Mouse (Mus musculus) neural tube, embryonic 12.5 days (tissue): Measurements from ENCODE around the gene Clec16a. TPM values are rescaled to one million over a fixed set of nuclear protein-coding genes. Genes with fewer than 3 reads are reported as not detected.

Experiments
- ATAC-seq: fragments of 200-750 bp; cut with Nextera tagmentation; 2 replicates; pipeline ENCODE4 v1.8.0; 2017; ENCODE audit warnings: low read depth, mild to moderate bottlenecking, moderate TSS enrichment, moderate library complexity; ENCODE audit not compliant: low FRiP score
- H3K27ac ChIP-seq: fragments of 300-500 bp; sonication (generic); 2 replicates; pipeline ENCODE4 v1.5.1; 2016
- H3K27me3 ChIP-seq: fragments of 300-500 bp; sonication (generic); replicated peaks from 2 replicates; pipeline ENCODE4 v1.6.1; 2016; ENCODE audit warnings: mild to moderate bottlenecking
- H3K36me3 ChIP-seq: fragments of 300-500 bp; sonication (generic); 2 replicates; pipeline ENCODE4 v1.6.1; 2016; ENCODE audit warnings: mild to moderate bottlenecking
- H3K4me1 ChIP-seq: fragments of 300-500 bp; sonication (generic); 2 replicates; pipeline ENCODE4 v1.6.1; 2016
- H3K4me2 ChIP-seq: fragments of 300-500 bp; sonication (generic); replicated peaks from 2 replicates; pipeline ENCODE4 v1.6.1; 2016; ENCODE audit warnings: mild to moderate bottlenecking
- H3K4me3 ChIP-seq: fragments of 300-500 bp; sonication (generic); 2 replicates; pipeline ENCODE4 v1.5.1; 2016
- H3K9ac ChIP-seq: fragments of 300-500 bp; sonication (generic); 2 replicates; pipeline ENCODE4 v1.6.1; 2016; ENCODE audit warnings: mild to moderate bottlenecking
- H3K9me3 ChIP-seq: fragments of 300-500 bp; sonication (generic); 2 replicates; pipeline ENCODE4 v1.6.1; 2016; ENCODE audit warnings: mild to moderate bottlenecking
- WGBS: fragments of 180-500 bp; shearing (Covaris S2); methylation state at CpG from one replicate; pipeline ENCODE4 v1.1.7; 2016; 5-methylcytosine and 5-hydroxymethylcytosine counted together
- polyA plus RNA-seq: library from polyadenylated mRNA; unstranded; fragments of >200 nt; fragmentation: Nextera tagmentation; extraction: Ambion mirVana; gene quantifications from 2 replicates; pipeline ENCODE4 v1.2.1, GENCODE M21; 2016

Gene Clec16a
- polyA plus RNA-seq, 1 experiment from 2014 or later = 57.2 TPM

- peaks cover 56% of the 10 kb centered on the region for H3K36me3 ChIP-seq
- H3K4me2 ChIP-seq = no peak overlapping the region
- no peaks in the 10 kb centered on the region for H3K9me3 ChIP-seq
Measured at GRCm38 (mm10) chr16:10569809-10570395, 24.8 kb downstream of the Clec16a start.

DNA sequence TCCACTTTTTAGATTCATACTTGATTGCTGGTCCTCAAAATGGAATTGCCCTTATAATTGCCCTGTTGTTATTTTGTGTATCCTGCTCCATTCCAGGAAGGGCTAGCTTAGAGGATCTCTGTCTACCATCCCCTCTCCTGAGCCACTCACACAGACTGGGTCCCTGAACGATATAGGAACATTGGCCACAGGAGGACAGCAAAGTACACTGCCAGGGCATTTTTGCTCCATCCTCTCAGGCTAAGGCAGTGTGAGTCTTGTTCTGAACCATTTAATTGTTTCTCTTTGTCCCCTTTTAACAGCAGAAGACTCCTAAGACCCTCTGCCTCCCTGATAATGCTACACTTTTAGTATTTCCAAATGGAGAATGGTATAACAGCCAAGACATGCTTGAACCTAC is 25.6 kb downstream of the Clec16a start:
- Histone ChIP-seq H3K4me2 (no peak overlapping the region), H3K9me3 (no peaks in the 10 kb centered on the region), H3K4me3 (no peak overlapping the region), H3K9ac (no peak overlapping the region), H3K27me3 (no peaks in the 10 kb centered on the region), H3K27ac (no peak overlapping the region), H3K4me1 (0 out of 2 replicates have a peak, but pooled peaks cover 1% of the 10 kb centered on the region), H3K36me3 (peaks cover 59% of the 10 kb centered on the region)
- no peak for ATAC-seq
- WGBS = 84% methylated on average over 1 of the region's 1 CpGs

More at GRCm38 (mm10) chr16:10569809-10570395, 24.8 kb downstream of the Clec16a start:
- H3K27me3 ChIP-seq = no peaks in the 10 kb centered on the region
- no peak overlapping the region for H3K4me3 ChIP-seq
- no peak overlapping the region for H3K9ac ChIP-seq
- WGBS = 89% methylated on average over 5 of the region's 5 CpGs
- ATAC-seq = no peak
- 0 out of 2 replicates have a peak, but pooled peaks cover 6% of the 10 kb centered on the region for H3K4me1 ChIP-seq
- no peak overlapping the region for H3K27ac ChIP-seq

GRCm38 (mm10) chr16:10571820-10572219 is 26.7 kb downstream of the Clec16a start:
- no peaks in the 10 kb centered on the region for H3K9me3 ChIP-seq
- peaks cover 70% of the 10 kb centered on the region for H3K36me3 ChIP-seq
- 61% methylated on average over 2 of the region's 2 CpGs for WGBS
- no peaks in the 10 kb centered on the region for H3K4me1 ChIP-seq
- H3K9ac ChIP-seq = no peak overlapping the region
- H3K27me3 ChIP-seq = no peaks in the 10 kb centered on the region
- ATAC-seq = no peak
- no peak overlapping the region for H3K4me2 ChIP-seq
- no peak overlapping the region for H3K4me3 ChIP-seq
- no peak overlapping the region for H3K27ac ChIP-seq

GRCm38 (mm10) chr16:10574936-10575335 is 29.8 kb downstream of the Clec16a start:
- no peak overlapping the region for H3K27ac ChIP-seq
- H3K4me2 ChIP-seq = no peak overlapping the region
- H3K9ac ChIP-seq = no peak overlapping the region
- ATAC-seq = no peak
- 87% methylated on average over 2 of the region's 2 CpGs for WGBS
- peaks cover 81% of the 10 kb centered on the region for H3K36me3 ChIP-seq
- H3K27me3 ChIP-seq = no peaks in the 10 kb centered on the region
- H3K4me1 ChIP-seq = no peaks in the 10 kb centered on the region
- H3K9me3 ChIP-seq = no peaks in the 10 kb centered on the region
- no peak overlapping the region for H3K4me3 ChIP-seq

DNA sequence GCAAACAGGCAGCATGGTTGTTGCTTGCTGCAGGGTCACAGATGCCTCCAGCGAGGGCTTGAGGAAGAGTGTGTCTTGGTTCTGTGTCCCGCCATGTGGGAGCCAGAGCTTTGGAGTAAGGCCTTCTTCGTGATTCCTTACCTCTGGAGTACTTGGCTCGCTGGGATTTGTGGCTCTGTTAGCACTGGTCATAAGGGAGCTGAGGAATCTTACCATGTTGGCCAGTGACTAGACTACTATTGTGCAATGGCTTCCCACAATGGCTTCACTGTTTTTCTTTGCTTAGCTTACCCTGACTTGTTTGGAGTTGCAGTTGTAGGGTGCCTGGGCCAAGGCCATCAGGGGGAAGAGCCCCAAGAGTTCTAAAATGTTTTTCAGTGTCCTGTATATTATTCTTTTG is 30.8 kb downstream of the Clec16a start:
- H3K36me3 ChIP-seq = peaks cover 81% of the 10 kb centered on the region
- WGBS = 93% methylated on average over 4 of the region's 4 CpGs
- no peak overlapping the region for H3K27ac ChIP-seq
- no peaks in the 10 kb centered on the region for H3K4me1 ChIP-seq
- no peak for ATAC-seq
- no peak overlapping the region for H3K9ac ChIP-seq
- no peaks in the 10 kb centered on the region for H3K9me3 ChIP-seq
- no peak overlapping the region for H3K4me2 ChIP-seq
- no peak overlapping the region for H3K4me3 ChIP-seq
- no peaks in the 10 kb centered on the region for H3K27me3 ChIP-seq

DNA sequence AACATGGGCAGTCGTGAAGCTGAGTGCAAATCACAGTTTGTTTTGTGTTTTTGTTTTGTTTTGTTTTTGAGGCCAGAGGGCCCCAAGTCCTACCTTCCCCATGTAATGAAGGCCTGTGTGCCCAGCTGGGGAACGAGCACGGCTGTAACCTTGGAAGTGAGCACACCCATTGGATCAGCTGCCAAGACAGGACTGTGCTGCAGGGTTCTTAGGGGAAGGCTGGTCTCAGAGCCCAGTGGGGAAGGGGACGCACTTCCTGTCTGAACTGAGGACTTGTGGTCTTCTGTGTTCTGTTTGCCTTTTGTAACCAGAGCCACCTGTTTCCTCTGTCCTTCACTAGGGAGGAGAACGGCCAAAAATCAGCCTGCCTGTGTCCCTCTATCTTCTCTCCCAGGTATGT is 32.4 kb downstream of the Clec16a start:
- no peak overlapping the region for H3K4me2 ChIP-seq
- peaks cover 79% of the 10 kb centered on the region for H3K36me3 ChIP-seq
- H3K9me3 ChIP-seq = no peaks in the 10 kb centered on the region
- WGBS = 81% methylated on average over 5 of the region's 5 CpGs
- no peak overlapping the region for H3K9ac ChIP-seq
- H3K4me1 ChIP-seq = no peaks in the 10 kb centered on the region
- no peak for ATAC-seq
- H3K27ac ChIP-seq = no peak overlapping the region
- no peaks in the 10 kb centered on the region for H3K27me3 ChIP-seq
- no peak overlapping the region for H3K4me3 ChIP-seq

DNA sequence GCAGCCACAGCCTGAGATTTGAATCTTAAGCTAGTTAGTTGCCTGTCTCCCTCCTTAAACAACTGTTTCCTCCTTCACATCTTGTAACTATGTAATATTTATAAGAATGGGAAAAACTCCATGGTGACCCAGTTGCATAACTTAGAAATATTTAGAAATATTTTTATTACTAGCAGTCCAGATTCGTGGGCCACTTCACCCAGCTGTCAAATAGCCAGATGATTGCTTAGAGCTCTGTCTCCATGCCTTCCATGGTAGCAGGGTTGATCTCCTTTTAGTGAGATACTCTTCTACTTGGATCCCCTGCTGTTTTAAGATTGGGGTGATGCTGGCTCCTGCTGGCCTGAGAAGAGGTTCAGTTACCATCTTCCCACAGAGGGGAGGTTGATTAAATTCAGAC is 33.2 kb downstream of the Clec16a start:
- no peaks in the 10 kb centered on the region for H3K4me1 ChIP-seq
- no peak overlapping the region for H3K27ac ChIP-seq
- H3K9me3 ChIP-seq = no peaks in the 10 kb centered on the region
- 76% methylated on average over 1 of the region's 1 CpGs for WGBS
- ATAC-seq = no peak
- no peak overlapping the region for H3K9ac ChIP-seq
- H3K4me3 ChIP-seq = no peak overlapping the region
- H3K4me2 ChIP-seq = no peak overlapping the region
- peaks cover 76% of the 10 kb centered on the region for H3K36me3 ChIP-seq
- no peaks in the 10 kb centered on the region for H3K27me3 ChIP-seq

DNA sequence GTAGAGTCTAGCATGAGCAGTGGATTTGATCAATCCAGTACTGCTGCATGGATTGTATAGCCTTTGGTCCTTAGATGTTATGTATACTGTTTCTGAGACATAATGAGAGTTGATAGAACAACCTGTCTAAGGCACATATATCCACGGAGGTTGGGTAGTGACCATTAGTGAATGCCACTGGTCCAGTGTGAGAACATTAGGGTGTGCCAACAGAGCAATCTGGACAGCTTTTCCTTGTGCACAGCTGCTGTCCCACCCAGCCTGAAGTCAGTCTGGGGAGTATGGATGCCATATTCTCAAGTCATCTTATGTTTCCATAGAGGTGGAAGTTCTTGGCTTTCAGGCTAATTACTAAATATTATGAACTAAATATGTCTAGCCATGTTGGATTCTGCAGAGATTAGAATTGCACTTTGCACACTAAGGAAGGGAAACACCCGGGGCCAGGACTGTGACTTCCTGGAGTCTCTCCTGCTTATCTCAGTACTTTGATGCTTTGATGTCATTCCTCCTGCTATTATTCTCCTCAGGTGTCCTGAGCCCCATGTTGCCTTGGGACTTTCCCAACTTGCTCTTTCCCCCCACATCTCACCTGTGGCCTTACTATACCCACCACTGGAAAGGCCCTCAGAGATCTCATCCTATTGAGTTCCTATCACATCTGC is 36.2 kb downstream of the Clec16a start:
- Histone ChIP-seq H3K4me1 (no peaks in the 10 kb centered on the region), H3K4me2 (no peak overlapping the region), H3K9me3 (no peaks in the 10 kb centered on the region), H3K27ac (no peak overlapping the region), H3K9ac (no peak overlapping the region), H3K27me3 (no peaks in the 10 kb centered on the region), H3K4me3 (no peak overlapping the region), H3K36me3 (peaks cover 61% of the 10 kb centered on the region)
- WGBS = 86% methylated on average over 2 of the region's 2 CpGs
- no peak for ATAC-seq

DNA sequence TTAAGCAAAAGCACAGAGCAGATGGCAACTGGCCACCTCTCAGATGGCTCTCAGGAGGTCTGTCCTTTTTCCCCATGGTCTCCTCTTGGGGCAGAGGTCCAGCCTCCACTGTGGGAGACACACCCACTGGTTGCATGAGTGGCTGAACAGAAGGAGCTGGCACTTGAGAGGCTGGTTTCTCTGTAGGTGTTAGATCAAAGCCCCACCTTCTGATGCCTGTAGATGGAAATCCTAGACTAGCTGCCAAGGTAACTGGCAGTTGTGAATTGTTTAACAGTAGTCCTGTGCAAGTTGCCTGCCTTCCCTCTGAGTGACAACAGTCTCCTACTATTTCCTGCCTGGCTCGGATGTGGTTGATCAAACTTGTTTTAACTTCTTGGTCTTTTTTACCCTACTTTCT is 40.0 kb downstream of the Clec16a start:
- no peak for ATAC-seq
- no peaks in the 10 kb centered on the region for H3K27me3 ChIP-seq
- H3K4me3 ChIP-seq = no peak overlapping the region
- WGBS = 66% methylated on average over 1 of the region's 1 CpGs
- no peaks in the 10 kb centered on the region for H3K4me1 ChIP-seq
- H3K36me3 ChIP-seq = peaks cover 50% of the 10 kb centered on the region
- H3K27ac ChIP-seq = no peak overlapping the region
- no peak overlapping the region for H3K9ac ChIP-seq
- H3K4me2 ChIP-seq = no peak overlapping the region
- H3K9me3 ChIP-seq = no peaks in the 10 kb centered on the region

- 95% methylated on average over 3 of the region's 3 CpGs for WGBS
- Histone ChIP-seq H3K9ac (no peak overlapping the region), H3K9me3 (no peaks in the 10 kb centered on the region), H3K4me3 (no peak overlapping the region), H3K27me3 (no peaks in the 10 kb centered on the region), H3K27ac (no peak overlapping the region), H3K4me2 (no peak overlapping the region), H3K36me3 (peaks cover 37% of the 10 kb centered on the region), H3K4me1 (no peaks in the 10 kb centered on the region)
- no peak for ATAC-seq
Measured at GRCm38 (mm10) chr16:10586546-10586945, 41.4 kb downstream of the Clec16a start.

DNA sequence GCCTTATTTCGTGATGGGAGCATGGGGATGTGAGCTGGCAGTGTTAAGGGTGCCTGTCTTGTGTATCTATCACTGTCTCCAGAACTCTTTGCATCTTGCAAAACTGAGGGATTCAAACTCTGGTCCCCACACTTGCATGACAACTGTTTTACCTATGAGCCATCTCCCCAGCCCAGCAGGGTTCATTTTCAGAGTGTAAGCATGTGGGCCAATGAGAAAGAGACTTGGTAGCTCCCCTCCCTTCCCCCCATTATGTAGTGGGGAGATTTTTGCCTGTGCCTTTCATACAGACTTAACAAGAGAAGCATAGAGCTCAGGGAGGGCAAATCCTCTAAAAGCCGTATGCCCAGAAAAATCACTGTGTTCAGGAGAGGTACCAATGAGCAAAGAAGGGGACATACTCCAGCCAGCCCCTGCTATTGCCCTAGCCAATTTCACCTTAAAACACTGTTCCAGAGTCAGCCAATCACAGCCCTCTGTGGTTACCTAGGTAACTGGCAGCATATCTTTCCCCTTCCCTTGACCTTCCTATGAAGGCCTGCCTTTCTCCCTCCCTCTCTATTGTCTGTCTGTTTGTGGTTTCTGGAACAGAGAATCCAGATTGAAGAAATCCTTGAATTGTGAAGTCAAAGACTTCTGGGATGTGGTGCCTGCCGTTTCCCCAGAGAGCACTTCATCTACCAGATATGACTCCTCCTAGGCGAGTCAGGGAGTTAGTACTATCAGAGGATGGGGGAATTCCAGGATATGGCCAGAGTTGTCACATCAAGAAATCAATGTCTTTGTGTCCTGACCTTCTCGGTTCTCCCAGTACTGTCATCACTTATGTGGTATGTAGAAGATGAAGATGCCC is 55.0 kb downstream of the Clec16a start:
- no peaks in the 10 kb centered on the region for H3K9me3 ChIP-seq
- peaks cover 7% of the 10 kb centered on the region for H3K4me1 ChIP-seq
- no peaks in the 10 kb centered on the region for H3K27me3 ChIP-seq
- no peak overlapping the region for H3K27ac ChIP-seq
- 62% methylated on average over 5 of the region's 5 CpGs for WGBS
- H3K4me3 ChIP-seq = no peak overlapping the region
- no peak overlapping the region for H3K4me2 ChIP-seq
- peaks cover 23% of the 10 kb centered on the region; the same call in 1 of the 2 replicates for H3K36me3 ChIP-seq
- H3K9ac ChIP-seq = no peak overlapping the region
- peak; percentile 90 for ATAC-seq

- H3K36me3 ChIP-seq = no peaks in the 10 kb centered on the region
- 85% methylated on average over 3 of the region's 3 CpGs for WGBS
- no peak overlapping the region for H3K27ac ChIP-seq
- H3K4me3 ChIP-seq = no peak overlapping the region
- no peak overlapping the region for H3K4me2 ChIP-seq
- H3K9ac ChIP-seq = no peak overlapping the region
- no peaks in the 10 kb centered on the region for H3K9me3 ChIP-seq
- no peaks in the 10 kb centered on the region for H3K27me3 ChIP-seq
- ATAC-seq = no peak
- H3K4me1 ChIP-seq = no peaks in the 10 kb centered on the region
Measured at GRCm38 (mm10) chr16:10607802-10608201, 62.7 kb downstream of the Clec16a start.
